Mouse (Mus musculus) ES-E14 (cell line): Measurements from ENCODE around the gene Ddx39b. TPM values are rescaled to one million over a fixed set of nuclear protein-coding genes. Genes with fewer than 3 reads are reported as not detected.

ENCODE experiments used
- DNase-seq: peaks from one replicate; pipeline ENCODE4 v3.0.0-alpha.2; 2013; ENCODE audit warnings: low read depth, low spot score
- H3K27ac ChIP-seq: 2 replicates; pipeline ENCODE4 v1.5.1; 2012; ENCODE audit warnings: low read depth, mild to moderate bottlenecking, low read length, moderate library complexity, mixed read lengths; ENCODE audit not compliant: poor library complexity, insufficient read depth, severe bottlenecking
- H3K36me3 ChIP-seq: 2 replicates; pipeline ENCODE4 v1.6.1; 2012; ENCODE audit warnings: mild to moderate bottlenecking, low read length, moderate library complexity, mixed read lengths; ENCODE audit not compliant: control insufficient read depth, poor library complexity, insufficient read depth, severe bottlenecking
- H3K4me1 ChIP-seq, 2 experiments: fragments of 150-350 bp in 1 of 2; sonication (generic) in 1 of 2; 2 replicates each; pipeline ENCODE4 v1.6.1; 2012; ENCODE audit warnings: low read length in 2 of 2, mild to moderate bottlenecking in 1 of 2, mixed read lengths in 1 of 2; ENCODE audit not compliant: control insufficient read depth in 2 of 2, insufficient read depth in 2 of 2, poor library complexity in 1 of 2
- H3K4me3 ChIP-seq, 2 experiments: fragments of 150-350 bp in 1 of 2; sonication (generic) in 1 of 2; 2 replicates each; pipeline ENCODE4 v1.5.1; 2012; ENCODE audit warnings: low read length in 2 of 2, low read depth in 1 of 2, mild to moderate bottlenecking in 1 of 2, mixed read lengths in 1 of 2; ENCODE audit not compliant: insufficient read depth in 1 of 2, poor library complexity in 1 of 2, severe bottlenecking in 1 of 2
- H3K9ac ChIP-seq: 2 replicates; pipeline ENCODE4 v1.6.1; 2012; ENCODE audit warnings: low read depth, mild to moderate bottlenecking, low read length, mixed read lengths; ENCODE audit not compliant: poor library complexity, insufficient read depth, severe bottlenecking
- H3K9me3 ChIP-seq: fragments of 150-350 bp; sonication (generic); 2 replicates; pipeline ENCODE4 v1.6.1; 2012; ENCODE audit warnings: low read depth, mild to moderate bottlenecking, low read length; ENCODE audit not compliant: control insufficient read depth, insufficient read depth
- CHD2 ChIP-seq: IDR thresholded peaks from 2 replicates; pipeline ENCODE4 v1.6.1; 2014; ENCODE audit warnings: mild to moderate bottlenecking, low read depth, low read length, inconsistent platforms
- HCFC1 ChIP-seq: IDR thresholded peaks from 2 replicates; pipeline ENCODE4 v1.6.1; 2012; ENCODE audit warnings: low read length, inconsistent platforms, borderline replicate concordance; ENCODE audit not compliant: insufficient read depth
- MAFK ChIP-seq: IDR thresholded peaks from 2 replicates; pipeline ENCODE4 v1.6.1; 2014; ENCODE audit warnings: mild to moderate bottlenecking, low read depth, low read length, inconsistent platforms; ENCODE audit not compliant: insufficient read depth
- ZC3H11A ChIP-seq: IDR thresholded peaks from 2 replicates; pipeline ENCODE4 v1.6.1; 2012; ENCODE audit warnings: low read depth, mild to moderate bottlenecking, inconsistent platforms, low read length, borderline replicate concordance
- ZNF384 ChIP-seq: IDR thresholded peaks from 2 replicates; pipeline ENCODE4 v1.6.1; 2012; ENCODE audit warnings: low read depth, low read length, inconsistent platforms
- in situ Hi-C, 2 experiments: fragments of 600-800 bp; cut with MboI; formaldehyde crosslinking; loops; one replicate each; pipeline ENCODE4 v1.15.1; 2025; ENCODE audit warnings: low sequenced_read_pairs in 2 of 2, inconsistent platforms in 1 of 2; ENCODE audit not compliant: unreplicated experiment in 2 of 2
- total RNA-seq: library from RNA; depleted of rRNA; stranded (reverse); fragments of 300-350 nt; gene quantifications from 2 replicates; pipeline ENCODE4 v1.2.3, GENCODE M21; 2012

The Ddx39b gene
- total RNA-seq, 1 experiment: 316 TPM

GRCm38 (mm10) chr17:35222299-35222698 is 19.2 kb upstream of the Ddx39b start:
- Histone ChIP-seq H3K9me3 (no peaks in the 10 kb centered on the region), H3K36me3 (0 out of 2 replicates have a peak, but pooled peaks cover 2% of the 10 kb centered on the region), H3K27ac (no peak overlapping the region), H3K9ac (no peak overlapping the region), H3K4me1 (peaks cover 3 to 10% of the 10 kb centered on the region in 2 experiments; a peak in 2 of 4 replicates), H3K4me3 (no peak overlapping the region)
- TF ChIP-seq HCFC1: no peak
- TF ChIP-seq ZC3H11A: no peak
- DNase-seq: no peak
- in situ Hi-C loops: no loop called here

- Histone ChIP-seq H3K27ac (no peak overlapping the region), H3K9me3 (no peaks in the 10 kb centered on the region), H3K36me3 (peaks cover 9% of the 10 kb centered on the region), H3K4me1 (peaks cover 0 to 6% of the 10 kb centered on the region in 2 experiments; a peak in 1 of 4 replicates), H3K4me3 (no peak overlapping the region), H3K9ac (no peak overlapping the region)
- DNase-seq: no peak
- TF ChIP-seq ZNF384 (no peak), CHD2 (no peak), MAFK (no peak), ZC3H11A (no peak), HCFC1 (no peak)
- in situ Hi-C loops: no loop called here
Observed at GRCm38 (mm10) chr17:35224641-35225040, 16.9 kb upstream of the Ddx39b start.

- Histone ChIP-seq H3K9me3 (no peaks in the 10 kb centered on the region), H3K27ac (no peak overlapping the region), H3K36me3 (peaks cover 14% of the 10 kb centered on the region), H3K4me3 (no peak overlapping the region), H3K9ac (no peak overlapping the region), H3K4me1 (peaks cover 0 to 3% of the 10 kb centered on the region in 2 experiments; a peak in 1 of 4 replicates)
- DNase-seq: no peak
- in situ Hi-C loops: no loop called here
- no peak for TF ChIP-seq CHD2
- TF ChIP-seq HCFC1: no peak
- no peak for TF ChIP-seq MAFK
- TF ChIP-seq ZC3H11A: no peak
- no peak for TF ChIP-seq ZNF384
Observed at GRCm38 (mm10) chr17:35225456-35225855, 16.1 kb upstream of the Ddx39b start.

- Histone ChIP-seq H3K9ac (no peak overlapping the region), H3K9me3 (no peaks in the 10 kb centered on the region), H3K4me1 (no peaks in the 10 kb centered on the region), H3K4me3 (no peak overlapping the region), H3K27ac (no peak overlapping the region), H3K36me3 (peaks cover 21% of the 10 kb centered on the region)
- DNase-seq: no peak
- TF ChIP-seq CHD2 (no peak), MAFK (no peak), HCFC1 (no peak), ZNF384 (no peak), ZC3H11A (no peak)
- in situ Hi-C loops: no loop called here
Observed at GRCm38 (mm10) chr17:35226561-35227046, 14.9 kb upstream of the Ddx39b start.

- in situ Hi-C loops: loop anchor here (5.0 kb wide), 1 partner anchor 64 kb away; no protein-coding TSS in a partner anchor
- peaks cover 19% of the 10 kb centered on the region for H3K36me3 ChIP-seq
- no peak for TF ChIP-seq ZC3H11A
- TF ChIP-seq CHD2: no peak
- TF ChIP-seq ZNF384: no peak
- H3K4me1 ChIP-seq: peaks cover 0 to 2% of the 10 kb centered on the region in 2 experiments; a peak in 1 of 4 replicates
- H3K9me3 ChIP-seq: no peaks in the 10 kb centered on the region
- no peak for DNase-seq
- no peak overlapping the region for H3K27ac ChIP-seq
- H3K4me3 ChIP-seq: no peak overlapping the region
- H3K9ac ChIP-seq: no peak overlapping the region
Observed at GRCm38 (mm10) chr17:35231022-35231421, 10.5 kb upstream of the Ddx39b start.
